Mouse (Mus musculus) spleen, adult 2 months (tissue): ENCODE results near the gene Mrpl32.
A peak's percentile ranks its signal among the peaks of the same experiment; 100 is the strongest.

Experiments used
- CTCF ChIP-seq: fragments of 200-500 bp; IDR thresholded peaks from 2 replicates; pipeline ENCODE4 v1.5.1; 2011; ENCODE audit warnings: mild to moderate bottlenecking, inconsistent platforms; ENCODE audit not compliant: insufficient read depth, insufficient read length, insufficient replicate concordance; ENCODE audit errors: extremely low read depth
- POLR2A ChIP-seq: fragments of 200-500 bp; IDR thresholded peaks from 2 replicates; pipeline ENCODE4 v1.6.1; 2011; ENCODE audit warnings: low read depth, low read length, inconsistent platforms

- TF ChIP-seq CTCF (no peak), POLR2A (peak; percentile 68)
These were observed at the start of gene Mrpl32, which contains the start of gene Psma2 for GRCm38 (mm10) chr13:14612926-14613529.
